Mouse (Mus musculus): ENCODE results near the gene 4933417A18Rik.
A peak's percentile ranks its signal among the peaks of the same experiment; 100 is the strongest.
"Not testable (repeated sequence)": the region's sequence is repeated elsewhere in the genome, so short reads cannot be mapped to it uniquely, and the experiment has no call there.

4933417A18Rik gene

DNA sequence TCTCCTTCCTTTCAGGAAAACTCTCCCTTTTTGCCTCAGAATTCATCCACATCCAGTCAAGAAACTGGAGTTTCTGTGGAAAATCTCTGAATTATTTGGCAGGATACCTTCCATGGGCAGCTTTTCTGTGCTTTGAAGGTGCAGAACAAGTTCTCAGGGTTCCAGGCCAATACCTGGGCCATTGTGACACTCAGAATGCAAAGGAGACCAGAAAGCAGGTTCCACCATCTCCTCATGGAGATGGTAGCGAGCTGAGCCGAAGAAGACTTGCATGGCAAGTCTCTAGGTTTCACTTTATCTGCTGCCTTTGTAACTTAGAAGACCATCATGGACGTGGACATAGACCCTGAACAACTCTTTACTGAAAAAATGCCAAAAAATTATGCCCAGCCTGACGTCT, at the start of gene 4933417A18Rik, which contains the start of gene Fam217a:
TSS of gene 4933417A18Rik (plus strand) at position 200 of the 400 bp plus-strand sequence.
TSS of gene Fam217a (minus strand) at position 101 of the 400 bp plus-strand sequence.
- no peak for DNase-seq

DNA sequence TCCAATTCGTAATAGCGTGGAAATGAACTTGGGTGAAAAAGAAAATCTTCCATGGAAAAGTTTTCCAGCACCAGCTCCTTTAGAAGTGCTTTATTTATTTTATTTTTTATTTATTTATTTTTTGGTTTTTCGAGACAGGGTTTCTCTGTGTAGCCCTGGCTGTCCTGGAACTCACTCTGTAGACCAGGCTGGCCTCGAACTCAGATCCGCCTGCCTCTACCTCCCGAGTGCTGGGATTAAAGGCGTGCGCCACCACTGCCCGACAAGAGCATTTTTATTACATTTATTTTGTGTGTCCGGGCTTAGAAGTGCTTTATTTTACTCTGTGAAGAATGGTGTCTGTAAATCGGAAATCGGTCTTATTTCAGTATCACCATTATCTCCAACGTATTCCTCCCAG, 49.5 kb upstream of the 4933417A18Rik start:
- not testable (repeated sequence) for DNase-seq

DNA sequence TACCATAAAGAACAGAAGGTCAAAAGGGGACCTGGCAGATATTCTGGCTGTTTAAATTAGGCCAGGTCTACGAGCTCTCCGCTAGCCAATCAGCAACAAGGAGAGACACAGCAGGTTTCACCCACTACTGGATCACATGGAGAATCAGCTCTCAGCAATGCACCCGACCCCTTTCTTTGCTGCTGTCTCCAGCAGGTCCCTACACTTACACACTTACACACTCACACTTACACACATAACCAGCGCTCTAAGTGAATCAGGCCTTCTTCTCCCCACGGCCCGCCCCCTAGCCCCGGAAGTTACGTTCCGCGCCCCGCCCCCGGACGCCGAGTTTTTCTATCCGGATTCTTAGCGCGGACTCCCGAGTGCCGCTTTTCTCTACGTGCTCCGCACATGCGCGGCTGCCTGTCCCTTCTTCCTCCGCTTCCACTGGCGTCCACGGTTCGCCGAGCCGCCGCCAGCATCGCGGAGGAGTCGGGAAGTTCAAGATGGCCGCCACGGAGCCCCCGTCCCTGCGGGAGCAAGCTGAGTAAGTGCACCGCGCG, 49.0 kb upstream of the 4933417A18Rik start, which contains the start of gene Prpf4b:
TSS of gene Prpf4b (plus strand) at position 137 of the 545 bp plus-strand sequence.
- peak; percentile 94 for DNase-seq

DNA sequence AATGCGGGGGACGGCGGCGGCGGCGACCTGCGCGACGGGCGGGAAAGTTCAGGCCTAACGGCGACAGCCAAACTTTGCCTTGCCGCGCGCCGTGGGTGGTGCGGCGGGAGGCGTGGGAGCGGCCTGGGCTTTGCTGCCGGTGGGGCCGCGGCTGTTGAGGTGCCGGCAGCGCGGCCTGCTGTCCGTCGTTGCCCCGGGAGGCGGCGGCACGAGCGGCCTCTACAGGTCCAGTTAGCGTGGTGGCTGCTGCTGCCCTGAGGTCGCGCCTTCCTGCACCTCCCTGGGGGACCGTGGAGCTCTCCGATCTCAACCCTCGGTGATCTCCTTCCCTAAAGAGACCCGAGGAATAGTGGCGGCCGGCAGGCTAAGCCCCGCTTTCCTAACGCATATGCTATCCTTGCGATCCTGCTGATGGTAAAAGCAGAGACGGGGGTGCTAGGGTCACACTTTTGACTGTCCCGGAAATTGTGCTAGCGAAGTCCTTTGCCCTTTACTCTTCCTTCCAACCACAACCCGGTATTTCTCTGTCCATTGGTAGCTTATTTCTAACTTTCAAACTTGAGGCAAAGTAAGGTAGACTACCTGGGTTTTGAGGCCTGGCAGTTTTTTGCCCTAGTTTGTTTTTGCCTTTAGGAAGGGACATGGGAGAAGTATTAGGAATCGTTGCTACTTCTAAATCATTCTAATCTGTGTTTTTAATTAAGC, 48.3 kb upstream of the 4933417A18Rik start:
- DNase-seq: peak; percentile 79

DNA sequence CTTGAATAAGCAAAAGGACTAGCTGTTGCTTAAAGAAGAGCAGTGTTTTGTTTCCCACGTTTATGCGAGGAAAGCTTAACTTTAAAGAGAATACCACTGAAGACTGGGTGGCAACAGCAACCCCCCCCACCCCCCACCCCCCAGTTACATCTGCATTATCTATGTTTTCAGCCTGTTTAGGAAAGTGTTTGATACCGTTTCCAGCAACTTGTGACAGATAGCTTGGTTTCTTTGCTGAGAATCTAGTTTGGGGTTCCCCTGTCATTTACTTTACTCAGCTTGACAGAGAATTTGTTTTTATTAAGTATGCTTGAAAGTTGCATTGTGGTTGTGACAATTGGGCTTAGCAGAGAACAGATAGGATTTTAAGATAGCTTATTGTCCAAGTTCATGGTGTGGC, 47.7 kb upstream of the 4933417A18Rik start:
- no peak for DNase-seq

DNA sequence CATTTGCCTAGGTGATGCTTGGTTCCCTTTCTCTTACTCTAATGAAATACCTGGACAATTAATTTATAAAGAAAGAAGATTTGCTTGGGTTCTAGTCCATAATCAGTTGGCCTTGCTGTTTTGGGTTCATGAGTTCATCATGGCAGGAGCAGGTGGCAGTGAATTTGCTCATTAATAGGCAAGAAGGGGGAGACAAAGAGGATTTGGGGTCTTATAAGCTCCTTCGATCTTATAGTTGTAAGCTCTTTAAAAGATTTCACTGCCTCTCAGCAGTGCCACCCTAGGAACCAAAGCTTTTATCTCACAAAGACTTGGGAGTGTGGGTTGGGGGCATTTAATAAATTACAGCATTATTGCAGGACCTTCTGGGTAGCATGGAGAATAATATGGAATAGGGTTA, 31.3 kb upstream of the 4933417A18Rik start:
- no peak for DNase-seq

DNA sequence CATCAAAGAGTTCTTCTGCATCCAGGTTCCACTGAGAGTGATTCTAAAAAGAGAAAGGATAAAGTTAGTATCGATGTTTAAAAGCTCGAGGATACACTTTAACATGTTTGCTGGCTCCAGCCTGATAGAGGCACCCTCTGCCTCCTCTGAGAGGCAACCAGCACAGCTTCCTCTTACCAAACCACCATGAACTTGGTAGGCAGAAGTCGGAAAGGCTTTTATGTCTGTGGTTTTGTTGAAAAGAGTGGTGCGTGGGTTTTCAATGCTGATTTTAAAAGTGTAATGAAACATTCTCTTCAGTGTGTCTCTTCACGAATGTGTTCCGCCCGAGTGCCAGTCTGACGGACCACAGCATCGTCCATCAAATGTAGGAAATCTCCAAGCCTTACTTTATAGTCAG, 9.6 kb upstream of the 4933417A18Rik start:
- DNase-seq: no peak

DNA sequence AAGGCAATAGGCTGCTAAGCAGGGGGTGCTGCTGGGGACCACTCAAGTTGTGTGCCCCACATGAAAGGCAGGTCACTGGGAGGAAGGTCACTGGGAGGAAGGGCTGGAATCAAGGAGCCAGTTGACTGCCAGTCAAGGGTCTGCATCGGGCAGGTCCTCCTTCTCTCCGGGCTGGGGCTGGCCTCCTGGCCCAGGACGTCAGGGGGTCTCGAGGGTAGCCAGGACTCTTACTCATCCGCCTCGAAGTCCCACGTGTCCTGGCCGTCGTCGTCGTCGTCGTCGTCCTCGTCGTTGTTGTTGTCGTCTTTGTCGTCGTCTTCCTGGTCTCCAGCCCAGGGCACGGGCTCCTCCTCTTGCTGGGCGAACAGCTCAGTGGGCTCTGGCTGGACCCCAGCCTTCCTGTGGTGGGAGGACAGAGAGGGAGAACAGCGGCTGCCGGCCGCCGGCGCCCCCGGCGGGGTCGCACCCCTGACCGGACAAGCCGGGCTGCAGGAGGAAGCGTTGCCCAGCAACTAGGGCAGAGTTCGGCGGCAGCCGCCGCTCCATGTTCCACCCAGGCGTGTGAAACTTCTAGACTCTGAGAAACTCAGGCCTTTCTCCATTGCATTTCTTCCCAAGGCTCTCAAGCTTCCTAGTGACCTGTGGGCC, 7.6 kb upstream of the 4933417A18Rik start:
- DNase-seq: peak; percentile 61

DNA sequence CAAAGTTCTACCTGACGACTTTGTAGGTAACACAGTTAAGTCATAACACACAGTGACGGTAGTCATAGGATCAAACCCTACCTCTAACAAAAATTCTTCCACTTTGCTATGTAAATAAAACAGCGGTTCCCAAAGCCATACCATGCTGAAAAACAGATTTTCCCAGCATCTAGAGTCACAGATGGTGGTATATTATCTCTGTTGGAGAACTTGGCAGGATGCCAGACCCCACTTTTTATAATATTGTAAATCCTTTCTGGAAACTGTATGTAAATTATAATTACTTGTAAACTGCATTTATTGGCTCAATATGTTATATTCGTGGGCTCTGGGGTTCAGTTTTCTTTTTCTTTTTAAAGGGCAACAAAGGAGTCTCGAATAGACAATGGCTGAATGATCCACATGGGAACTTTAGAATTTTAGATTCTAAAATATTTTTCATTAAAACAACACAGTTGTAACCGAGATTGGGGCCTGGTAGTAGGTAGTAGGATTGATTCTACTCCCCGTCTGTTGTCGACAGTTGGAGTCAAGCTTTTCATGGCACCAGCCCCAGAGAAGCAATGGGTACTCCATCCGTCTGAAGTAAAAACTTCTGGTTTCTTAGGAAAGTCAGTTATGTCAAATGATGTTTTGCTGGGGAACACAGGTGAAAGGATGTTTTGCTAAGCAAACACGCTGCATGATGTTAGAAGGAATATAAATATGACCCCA, 10.9 kb downstream of the 4933417A18Rik start:
- no peak for DNase-seq

DNA sequence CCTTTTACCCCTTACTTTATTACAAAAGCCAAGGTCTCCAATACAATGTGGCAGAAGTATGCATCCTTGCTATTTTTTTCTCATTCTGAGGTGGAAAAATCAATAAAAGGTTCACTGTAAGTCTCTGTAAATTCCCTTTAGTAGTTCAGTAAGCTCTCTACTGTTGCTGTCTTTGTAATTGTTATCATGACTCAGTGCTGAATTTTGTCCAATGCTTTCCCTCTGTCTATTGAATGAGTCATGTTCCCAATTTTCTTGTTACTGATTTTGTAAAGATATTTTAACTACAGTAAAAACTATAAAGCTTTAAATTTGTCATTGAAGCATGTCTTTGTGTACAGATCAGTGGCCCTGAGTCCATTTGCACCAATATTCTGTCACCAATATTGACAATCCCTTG, 18.2 kb downstream of the 4933417A18Rik start:
- DNase-seq: no peak

DNA sequence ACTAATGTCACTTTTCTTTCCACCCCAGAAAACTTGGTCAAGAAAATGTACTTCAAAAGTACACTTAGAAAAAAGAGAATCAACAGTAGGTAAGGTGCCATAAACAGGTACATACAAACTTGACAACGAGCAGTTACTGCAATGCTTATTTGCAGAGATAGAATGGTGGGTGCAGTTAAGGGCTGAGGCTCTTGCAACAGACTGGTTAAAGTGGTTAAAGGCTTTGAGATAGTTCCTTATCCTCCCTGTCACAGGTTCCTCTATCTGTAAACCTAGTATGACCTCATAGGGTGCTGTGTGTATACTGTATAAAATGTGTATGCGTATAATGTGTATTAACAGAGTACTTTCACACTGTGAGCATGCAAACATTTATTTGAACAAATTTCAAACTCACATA, 27.2 kb downstream of the 4933417A18Rik start:
- DNase-seq: not testable (repeated sequence)

DNA sequence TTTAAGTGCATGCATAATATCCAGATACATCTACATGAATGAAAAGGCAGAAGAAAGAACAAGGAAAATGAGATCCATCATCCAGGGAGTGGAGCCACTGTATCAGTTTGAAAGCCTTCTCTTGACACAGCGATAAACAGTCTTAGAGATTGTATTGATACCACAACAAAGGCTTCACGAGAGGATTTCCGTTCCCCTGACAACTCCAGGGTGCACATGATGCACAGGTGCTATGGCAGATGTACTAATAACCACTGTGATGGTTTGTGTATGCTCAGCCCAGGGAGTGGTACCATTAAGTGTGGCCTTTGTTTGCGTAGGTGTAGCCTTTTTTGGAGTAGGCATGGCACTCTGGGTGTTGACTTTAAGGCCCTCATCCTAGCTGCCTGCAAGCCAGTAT, 32.7 kb downstream of the 4933417A18Rik start:
- no peak for DNase-seq

DNA sequence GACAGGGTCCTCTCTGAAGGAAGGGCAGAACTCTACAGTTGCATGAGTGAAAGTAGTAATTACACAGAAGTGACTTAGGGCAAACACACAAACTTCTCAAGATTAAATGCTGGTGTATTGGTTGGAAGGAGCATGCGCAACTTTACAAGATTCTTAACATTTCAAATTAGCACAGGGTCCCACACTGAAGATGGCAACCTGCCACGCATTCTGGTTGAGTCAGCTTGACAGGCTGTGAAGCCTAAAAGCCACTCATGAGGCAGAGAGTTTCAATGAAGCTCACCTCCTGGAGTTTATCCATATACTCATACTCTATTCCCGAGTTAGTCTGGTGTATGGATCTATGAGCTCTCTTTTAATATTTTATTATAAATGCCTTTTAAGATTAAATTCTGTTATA, 33.9 kb downstream of the 4933417A18Rik start:
- not testable (repeated sequence) for DNase-seq

DNA sequence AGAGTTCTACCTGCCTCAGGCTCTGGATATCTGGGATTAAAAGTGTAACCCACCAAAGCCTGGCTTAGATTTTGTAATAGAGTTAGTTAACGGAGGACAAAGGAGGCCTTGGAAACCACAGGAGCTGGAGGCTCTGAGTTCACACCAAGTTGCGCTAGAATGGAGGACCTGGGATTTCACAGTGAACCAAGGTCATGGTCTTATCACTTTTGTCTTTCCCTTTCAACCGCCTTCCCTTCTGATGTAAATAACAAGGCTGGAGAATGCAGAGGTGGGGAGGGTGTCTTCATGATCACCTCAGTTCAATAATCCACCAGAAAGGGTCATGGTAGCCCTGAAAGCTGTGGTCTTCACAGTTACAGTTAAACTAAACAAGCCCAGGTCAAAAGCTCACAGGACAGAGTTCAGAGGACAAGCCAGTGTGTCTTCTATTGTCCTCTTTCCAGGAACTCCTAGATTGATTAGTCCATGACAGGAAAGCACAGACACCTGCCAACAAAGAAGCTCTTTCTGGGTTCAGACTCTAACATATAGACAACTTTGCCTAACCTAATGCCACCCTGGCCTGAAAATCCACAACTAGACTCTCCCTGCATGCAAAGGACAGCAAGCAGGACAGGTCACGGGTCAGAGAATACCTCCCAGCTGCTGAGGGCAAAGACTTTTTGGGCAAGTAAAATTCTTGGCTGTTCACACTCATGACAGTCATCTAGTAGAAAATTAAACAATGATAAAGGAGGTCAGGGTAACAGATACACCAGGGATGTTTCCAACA, 37.0 kb downstream of the 4933417A18Rik start:
- no peak for DNase-seq

DNA sequence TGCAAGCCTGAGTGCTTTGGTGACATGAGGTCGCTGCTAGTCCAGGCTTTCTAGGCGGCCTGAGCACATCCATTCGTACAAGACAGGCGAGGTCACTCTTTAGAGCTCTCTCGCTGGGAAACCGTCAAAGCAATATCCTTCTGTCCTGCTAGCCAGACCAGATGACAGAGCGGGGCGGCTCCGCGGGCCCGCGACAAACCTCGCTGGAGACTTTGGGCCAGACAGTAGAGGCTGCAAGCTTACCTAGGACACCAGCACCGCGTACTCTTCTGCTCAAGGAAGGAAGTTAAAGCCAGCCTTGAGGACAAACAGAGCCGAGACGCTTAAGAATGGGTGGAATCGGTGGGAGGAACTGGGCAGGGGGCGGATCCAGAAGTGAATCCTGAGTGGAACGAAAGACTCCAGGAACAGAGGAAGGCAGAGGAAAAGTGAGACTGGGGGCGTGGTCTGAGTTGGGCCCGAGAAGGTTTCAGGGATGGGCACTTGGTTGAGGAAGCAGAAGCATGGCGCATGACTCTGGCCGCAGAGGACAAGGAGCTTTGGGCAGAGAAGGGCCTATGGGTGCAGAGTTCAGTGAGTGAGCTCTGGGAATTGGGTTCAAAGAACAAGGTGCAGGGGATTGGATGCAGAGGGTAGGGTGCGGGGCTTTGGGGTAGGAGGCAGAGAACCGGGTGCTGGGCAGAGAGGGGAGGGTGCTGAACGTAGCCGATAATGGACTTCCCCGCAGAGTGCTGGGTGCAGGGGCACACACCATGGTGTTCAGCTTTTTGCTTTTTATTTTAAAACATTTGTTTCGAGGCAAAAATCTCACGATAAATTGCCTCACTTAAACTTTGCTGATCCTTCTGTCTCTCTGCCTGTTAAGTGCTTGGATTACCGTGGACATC, 39.5 kb downstream of the 4933417A18Rik start, which contains the start of gene Eci3:
TSS of gene Eci3 (minus strand) at position 300 of the 887 bp plus-strand sequence.
- peak; percentile 67 for DNase-seq

DNA sequence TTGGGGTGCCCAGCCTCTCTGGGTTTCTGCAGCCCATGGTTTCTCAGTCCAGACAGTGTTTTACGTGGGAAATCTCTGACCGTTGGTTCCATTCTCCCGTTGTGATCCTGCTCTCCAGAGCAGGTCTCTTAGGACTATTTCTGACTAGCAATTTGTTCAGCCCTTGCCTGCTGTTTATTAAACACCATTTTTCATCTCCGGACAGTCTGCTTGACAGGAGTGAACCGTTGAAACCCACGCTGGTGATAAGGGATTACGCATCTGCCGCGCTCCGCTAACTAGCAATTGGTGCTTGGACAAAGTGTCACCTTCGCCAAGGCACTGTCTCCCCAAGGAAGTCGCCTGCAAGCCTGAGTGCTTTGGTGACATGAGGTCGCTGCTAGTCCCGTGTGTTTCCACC, 40.2 kb downstream of the 4933417A18Rik start:
- peak; percentile 13 for DNase-seq

DNA sequence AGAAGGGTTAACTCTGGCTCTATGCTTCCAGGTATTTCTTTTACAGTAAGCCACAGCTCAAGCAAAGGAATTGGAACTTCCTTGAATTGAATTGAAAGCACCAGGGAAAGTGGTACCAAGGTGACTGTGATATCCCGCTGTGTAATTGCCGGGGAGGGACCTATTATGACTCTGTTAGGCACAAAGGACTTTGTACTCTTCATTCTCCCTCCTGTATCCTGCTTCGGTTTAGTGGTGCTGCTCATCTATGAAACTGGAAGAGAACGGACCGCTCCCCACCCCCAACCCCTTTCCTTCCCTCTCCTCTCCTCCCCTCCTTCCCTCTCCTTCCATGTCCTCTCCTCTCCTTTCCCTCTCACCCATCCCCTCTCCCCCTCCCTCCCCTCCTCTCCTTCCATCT, 40.7 kb downstream of the 4933417A18Rik start:
- peak; percentile 7 for DNase-seq

DNA sequence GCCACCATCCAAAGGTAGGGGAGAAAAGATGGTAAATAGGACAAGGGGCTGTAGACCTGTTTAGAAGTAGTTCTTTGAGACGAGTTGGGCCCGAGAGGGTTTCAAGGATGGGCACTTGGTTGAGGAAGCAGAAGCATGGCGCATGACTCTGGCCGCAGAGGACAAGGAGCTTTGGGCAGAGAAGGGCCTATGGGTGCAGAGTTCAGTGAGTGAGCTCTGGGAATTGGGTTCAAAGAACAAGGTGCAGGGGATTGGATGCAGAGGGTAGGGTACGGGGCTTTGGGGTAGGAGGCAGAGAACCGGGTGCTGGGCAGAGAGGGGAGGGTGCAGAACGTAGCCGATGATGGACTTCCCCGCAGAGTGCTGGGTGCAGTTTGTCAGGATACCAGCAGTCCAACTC, 41.4 kb downstream of the 4933417A18Rik start:
- DNase-seq: not testable (repeated sequence)

DNA sequence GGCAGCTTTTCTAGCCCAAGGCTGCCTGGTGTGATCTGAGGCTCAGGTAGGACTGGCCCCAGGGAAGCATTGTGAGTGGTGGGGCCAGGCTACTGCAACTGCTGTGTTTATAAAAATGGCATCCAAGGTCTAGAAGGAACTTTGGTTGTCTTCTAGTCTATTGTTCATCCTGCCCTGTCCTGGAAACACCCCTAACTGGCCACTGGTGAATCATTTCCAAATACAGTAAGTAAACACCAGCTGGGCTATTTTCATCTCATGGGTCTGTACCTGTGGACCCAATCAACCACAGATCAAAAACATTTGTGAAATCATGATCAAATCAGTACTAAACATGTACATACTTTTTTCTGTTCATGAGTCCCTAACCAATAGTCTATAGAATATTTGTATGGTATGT, 48.2 kb downstream of the 4933417A18Rik start:
- DNase-seq: not testable (repeated sequence)

DNA sequence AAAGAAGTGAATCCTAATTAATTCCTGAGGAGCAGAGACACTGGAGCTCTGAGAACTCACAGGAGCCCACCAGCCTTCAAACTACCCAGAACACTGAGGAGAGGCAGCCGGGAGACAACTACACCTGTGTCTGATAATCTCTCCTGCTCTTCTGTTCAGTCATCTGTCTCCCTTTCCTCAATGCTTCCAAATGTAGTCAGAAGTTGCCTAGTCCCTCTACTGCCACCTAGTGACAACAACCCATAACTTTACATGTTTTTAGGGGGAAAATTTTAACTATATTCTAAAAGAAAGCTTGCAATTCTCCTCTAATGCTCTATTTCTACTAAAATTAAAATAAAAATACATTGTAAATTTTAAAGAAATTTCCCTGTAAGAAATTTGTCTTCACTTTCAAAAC, 48.9 kb downstream of the 4933417A18Rik start:
- peak; percentile 51 for DNase-seq

DNA sequence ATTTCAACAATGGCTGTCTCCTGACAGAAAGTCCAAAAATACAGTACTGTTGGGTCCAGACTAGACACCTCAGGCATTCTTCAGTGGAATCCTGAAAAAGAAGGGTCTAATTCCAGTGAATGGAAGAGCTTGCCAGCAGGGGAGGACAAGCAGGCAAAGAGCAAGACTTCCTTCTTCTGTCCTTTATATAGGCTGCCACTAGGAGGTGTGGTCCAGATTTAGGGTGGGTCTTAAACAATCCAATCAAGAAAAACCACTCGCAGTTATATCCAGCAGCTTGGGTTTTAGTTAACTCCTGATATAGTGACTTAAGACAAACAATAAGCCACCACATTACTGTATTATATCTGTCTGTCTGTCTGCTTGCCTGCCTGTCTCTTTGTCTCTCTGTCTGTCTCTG, 49.6 kb downstream of the 4933417A18Rik start:
- DNase-seq: peak; percentile 21

All from embryo, embryonic 11 days (tissue).